Mouse (Mus musculus) adrenal gland, adult 8-10 months (tissue): ENCODE results near the gene Rnf126. TPM values are rescaled to one million over a fixed set of nuclear protein-coding genes. Genes with fewer than 3 reads are reported as not detected.

Source experiments
- DNase-seq: peaks from one replicate; pipeline ENCODE4 v3.0.0; 2022
- total RNA-seq, 4 experiments: library from RNA; stranded (reverse); gene quantifications; 2 replicates each; pipeline ENCODE4 v1.2.4; 2022

Rnf126 gene
- total RNA-seq, 4 experiments from 2014 or later, result 45.2 to 61.9 (median 50.8) TPM

- no peak for DNase-seq
These were observed 25.7 kb upstream of the Rnf126 start for GRCm38 (mm10) chr10:79792339-79793040.

DNA sequence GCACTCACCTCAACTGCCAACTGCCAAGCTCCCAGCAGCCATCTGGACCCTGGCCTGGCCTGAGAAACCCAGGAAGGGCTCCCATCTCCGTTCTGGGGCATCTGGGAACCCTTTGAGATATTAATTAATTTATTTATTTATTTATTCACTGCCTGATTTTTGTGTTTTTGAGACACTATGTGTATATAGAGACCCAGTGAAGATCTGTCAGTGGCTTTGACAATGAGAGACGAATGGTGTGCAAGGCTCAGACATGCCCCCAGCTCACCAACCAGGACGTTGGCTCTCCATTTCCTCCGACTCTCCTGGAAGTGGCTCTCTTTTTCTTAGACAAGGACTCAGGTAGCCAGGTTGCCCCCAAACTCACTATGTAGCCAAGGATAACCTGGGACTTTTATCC, 24.1 kb upstream of the Rnf126 start, which contains the start of gene Prss57:
Gene Prss57 (minus strand): TSS at position 101 of the 400 bp plus-strand sequence.
- no peak for DNase-seq

DNA sequence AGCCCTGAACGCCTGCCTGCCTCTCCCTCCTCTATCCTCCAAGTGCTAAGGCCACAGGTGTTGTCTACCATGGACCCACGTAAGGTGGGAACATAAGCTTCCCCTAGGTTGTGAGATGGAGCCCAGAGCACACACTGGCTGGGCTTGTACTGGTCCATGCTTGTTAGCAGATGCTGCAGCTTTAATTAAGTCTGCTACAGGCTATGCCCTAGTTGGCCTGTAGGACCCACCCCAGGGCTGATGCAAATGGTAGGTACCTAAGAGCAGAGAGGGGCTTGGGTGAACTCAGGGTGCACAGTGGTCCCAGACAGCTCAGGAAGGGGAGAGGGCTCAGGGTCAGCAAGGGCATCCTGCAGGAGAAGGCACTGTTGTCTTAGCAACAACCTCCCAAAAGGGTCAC, 22.8 kb upstream of the Rnf126 start:
- no peak for DNase-seq

GRCm38 (mm10) chr10:79788386-79789158, 21.8 kb upstream of the Rnf126 start:
- no peak for DNase-seq

DNA sequence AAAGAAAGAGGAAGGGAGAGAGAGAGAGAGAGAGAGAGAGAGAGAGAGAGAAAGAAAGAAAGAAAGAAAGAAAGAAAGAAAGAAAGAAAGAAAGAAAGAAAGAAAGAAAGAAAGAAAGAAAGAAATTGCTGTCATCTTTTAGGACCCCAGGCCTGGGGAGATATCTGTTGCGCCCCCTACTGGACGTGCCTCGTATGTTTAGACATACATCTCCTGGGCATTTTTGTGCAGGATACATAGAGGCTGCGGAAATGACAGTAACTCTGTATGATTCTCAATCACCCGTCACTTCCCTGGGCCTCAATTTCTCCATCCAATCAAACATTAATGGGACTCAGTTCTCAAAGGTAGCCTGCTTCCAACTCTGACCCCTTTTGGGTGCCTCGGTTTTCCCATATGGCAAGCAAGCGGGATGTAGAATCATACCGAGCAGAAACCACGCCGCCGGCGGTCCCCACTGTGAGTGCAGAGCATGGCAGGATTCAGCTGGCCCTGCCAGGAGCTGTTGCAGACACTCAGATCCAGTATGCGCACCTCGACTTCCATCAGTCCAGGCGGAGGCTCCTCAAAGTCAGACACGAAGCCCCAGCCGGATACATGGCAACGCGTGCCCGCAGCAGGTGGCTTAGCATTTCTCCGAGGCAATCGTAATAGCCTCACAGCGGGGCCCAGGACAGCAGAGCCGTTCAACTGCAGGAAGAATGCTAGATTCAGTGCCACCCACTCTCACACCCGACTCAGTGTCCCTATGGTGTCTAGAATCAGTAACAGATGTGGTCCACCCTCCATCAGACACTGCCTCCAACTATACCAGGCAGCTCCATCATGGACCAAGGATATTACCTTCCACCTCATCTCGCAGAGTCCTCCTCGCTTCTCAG, 17.4 kb upstream of the Rnf126 start:
- no peak for DNase-seq

- DNase-seq, result no peak
These were observed 16.3 kb upstream of the Rnf126 start for GRCm38 (mm10) chr10:79783050-79783449.

GRCm38 (mm10) chr10:79781956-79782355, 15.2 kb upstream of the Rnf126 start:
- no peak for DNase-seq

DNA sequence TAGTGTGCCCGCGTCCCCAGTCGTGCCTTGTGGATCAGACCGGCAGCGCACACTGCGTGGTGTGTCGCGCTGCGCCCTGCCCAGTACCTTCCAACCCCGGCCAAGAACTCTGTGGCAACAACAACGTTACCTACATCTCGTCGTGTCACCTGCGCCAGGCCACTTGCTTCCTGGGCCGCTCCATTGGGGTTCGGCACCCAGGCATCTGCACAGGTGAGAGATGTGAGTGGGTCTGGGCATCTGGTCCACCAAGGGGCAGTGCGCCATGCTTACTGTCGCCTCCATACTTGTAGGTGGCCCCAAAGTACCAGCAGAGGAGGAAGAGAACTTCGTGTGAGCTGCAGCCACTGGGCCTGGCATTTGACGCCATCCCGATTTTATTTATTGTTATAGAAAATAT, 14.4 kb upstream of the Rnf126 start:
- no peak for DNase-seq

DNA sequence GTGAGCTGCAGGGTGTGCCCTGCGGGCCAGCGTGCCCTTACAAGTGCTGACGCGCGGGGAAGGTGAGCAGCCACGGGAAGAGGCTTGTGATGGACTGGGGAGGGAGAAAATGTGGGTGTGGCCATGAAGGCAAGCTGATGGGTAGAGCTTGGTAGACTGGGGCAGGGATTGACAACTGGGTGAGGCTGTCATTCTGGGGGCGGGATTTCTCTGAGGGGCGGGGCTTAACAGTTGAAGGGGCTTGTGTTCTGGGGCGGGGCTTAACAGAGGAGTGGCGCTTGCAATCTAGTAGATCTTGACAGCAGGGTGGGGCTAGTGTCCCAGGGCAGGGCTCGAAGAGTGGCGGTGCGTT, 13.9 kb upstream of the Rnf126 start:
- no peak for DNase-seq

DNA sequence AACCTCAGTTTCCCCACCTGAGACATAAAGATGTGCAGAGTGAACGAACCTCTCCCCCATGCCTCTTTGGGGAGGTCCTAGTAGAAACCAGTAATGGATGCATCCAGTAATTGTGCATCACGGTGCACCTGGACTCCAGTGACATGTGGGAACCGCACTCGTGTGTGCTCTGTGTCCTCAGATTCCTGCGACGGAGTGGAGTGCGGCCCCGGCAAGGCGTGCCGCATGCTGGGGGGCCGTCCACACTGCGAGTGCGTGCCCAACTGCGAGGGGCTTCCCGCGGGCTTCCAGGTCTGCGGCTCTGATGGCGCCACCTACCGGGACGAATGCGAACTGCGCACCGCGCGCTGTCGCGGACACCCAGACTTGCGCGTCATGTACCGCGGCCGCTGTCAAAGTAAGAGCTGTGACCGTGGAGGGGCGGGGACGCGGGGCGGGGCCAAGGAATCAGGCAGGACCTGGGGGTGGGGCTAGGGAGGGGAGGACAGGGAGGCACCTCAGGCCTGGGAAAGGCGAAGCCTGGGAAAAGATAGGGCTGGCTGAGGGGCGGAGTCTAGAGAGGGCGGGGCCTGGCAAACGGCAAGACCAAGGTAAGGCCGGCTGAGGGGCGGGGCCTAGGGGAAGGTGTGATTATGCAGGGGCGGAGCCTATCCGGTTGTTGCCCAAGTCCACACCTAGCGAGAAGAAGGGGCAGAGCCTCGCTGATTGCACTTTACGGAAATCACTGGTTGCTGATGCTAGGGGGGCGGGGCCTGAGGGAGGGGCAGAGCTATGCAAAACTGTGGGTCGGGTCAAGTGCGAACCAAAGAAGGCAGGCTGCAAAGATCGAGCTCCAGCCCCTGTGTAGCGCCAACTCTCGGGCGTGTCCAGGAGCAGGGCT, 13.3 kb upstream of the Rnf126 start:
- peak; percentile 97 for DNase-seq

DNA sequence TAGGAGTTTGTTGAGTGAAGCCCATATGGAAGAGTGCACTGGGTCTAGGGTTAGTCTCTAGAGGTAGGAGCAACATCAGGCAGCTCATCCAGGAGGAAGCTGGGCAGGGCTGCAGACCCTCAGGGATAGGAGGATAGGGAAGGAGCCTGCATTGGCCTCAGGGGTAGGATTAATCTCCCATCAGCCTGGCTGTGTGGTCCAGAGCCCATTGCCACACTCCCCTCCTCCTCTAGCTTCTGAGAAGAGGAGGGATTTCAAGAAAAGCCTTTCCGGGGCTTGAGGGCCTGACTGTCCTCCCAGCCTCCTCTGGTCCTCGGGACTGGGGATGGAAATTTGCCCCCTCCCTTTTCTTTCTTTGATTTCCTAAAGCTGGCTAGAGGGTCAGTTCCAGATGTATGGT, 12.4 kb upstream of the Rnf126 start:
- DNase-seq, result no peak

GRCm38 (mm10) chr10:79778006-79778405, 11.3 kb upstream of the Rnf126 start:
- DNase-seq, result no peak

- DNase-seq, result no peak
These were observed 10.4 kb upstream of the Rnf126 start, which contains the start of gene Fstl3 for GRCm38 (mm10) chr10:79777103-79777531. Gene Fstl3, plus strand, starts transcription at chr10:79777272.

GRCm38 (mm10) chr10:79774486-79775279, 7.9 kb upstream of the Rnf126 start:
- no peak for DNase-seq

DNA sequence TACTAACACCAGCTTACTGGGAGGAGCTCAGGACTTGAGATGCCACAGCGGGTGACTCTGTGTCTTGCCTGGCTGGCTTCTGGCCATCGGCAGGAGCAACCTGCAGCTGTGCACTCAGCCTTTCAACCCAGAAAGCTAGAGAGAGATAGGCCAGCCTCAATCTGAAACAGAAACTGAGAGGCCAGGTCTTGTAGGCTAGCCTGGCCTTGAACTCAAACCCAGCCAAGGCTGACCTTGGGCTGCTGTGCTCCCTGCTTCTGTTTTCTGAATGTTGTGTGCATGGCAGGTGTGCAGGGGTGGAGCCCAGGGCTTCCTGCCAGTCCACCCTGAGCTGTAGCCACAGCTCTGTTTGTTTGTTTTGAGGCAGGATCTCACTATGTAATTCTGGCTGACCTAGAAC, 6.5 kb upstream of the Rnf126 start:
- no peak for DNase-seq

DNA sequence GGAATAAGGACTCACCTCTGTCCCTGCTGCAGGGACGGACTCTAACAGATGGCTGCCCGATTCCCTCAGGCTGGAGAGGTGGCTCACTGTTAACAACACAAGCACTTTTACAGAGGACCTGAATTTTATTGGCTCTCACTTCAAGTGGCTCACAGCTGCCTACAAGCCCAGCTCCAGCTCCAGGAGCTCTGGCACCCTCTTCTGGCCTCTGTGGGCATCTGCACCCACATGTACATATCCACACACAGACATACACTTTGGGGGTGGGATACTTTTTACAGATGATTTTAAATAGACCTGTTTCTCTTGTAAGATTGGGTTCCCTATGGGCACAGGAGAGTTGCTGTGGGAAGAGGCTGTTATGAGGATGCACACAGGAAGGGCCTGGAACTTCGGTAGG, 5.6 kb upstream of the Rnf126 start:
- no peak for DNase-seq

GRCm38 (mm10) chr10:79769329-79769728, 2.6 kb upstream of the Rnf126 start:
- DNase-seq, result no peak

DNA sequence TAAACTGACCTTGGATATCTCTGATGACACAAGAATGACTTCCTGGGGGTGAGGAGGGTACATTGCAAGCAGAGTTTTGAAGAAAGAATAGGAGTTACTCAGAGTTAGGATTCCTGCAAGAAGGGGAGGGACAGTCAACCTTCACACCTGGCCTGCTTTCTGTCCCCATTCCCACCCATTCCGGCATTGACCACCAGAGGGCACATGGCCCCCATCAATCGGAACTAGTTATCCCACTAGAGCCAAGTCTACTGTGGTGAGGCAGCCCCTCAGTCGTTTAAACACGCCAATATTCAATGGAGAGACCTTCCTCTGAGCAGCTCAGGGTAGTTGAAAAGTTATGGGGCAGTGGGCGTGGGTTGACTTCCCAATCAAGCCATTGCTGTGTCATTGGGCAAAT, 1.6 kb upstream of the Rnf126 start:
- DNase-seq, result no peak

- DNase-seq, result peak; percentile 92
These were observed 856 bp upstream of the Rnf126 start for GRCm38 (mm10) chr10:79767372-79768244.

GRCm38 (mm10) chr10:79766001-79766507, 698 bp downstream of the Rnf126 start:
- no peak for DNase-seq
